Mouse (Mus musculus) liver, embryonic 14.5 days (tissue): Measurements from ENCODE around the gene Tvp23b.

Experiments used
- CTCF ChIP-seq: IDR thresholded peaks from 2 replicates; pipeline ENCODE4 v1.5.1; 2016; ENCODE audit warnings: antibody characterized with exemption, low read depth, control low read depth
- EP300 ChIP-seq: IDR thresholded peaks from 2 replicates; pipeline ENCODE4 v1.6.1; 2016; ENCODE audit warnings: antibody characterized with exemption, low read depth

DNA sequence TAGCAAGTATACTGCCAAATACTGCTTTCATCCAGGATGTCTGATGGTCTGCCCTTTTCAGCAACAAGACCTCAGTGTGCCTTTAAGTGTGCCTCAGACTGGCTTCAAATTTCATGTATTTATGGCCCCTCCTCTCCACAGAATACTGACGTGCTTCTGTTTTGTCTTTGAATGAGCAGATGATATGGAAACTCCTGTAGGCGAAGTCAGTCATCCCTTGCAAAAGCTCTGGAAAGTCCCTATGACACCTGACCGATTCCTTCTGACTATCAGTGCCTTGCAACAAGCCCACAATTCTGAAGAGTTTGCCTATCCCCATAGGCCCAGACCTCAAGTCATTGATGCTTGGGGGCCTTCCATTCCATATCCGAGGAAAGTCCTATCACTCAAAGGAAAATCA is 2.8 kb upstream of the Tvp23b start:
- TF ChIP-seq CTCF = no peak
- TF ChIP-seq EP300 = no peak
